Mouse (Mus musculus): Measurements from ENCODE around the gene Xylt2. TPM values are rescaled to one million over a fixed set of nuclear protein-coding genes. Genes with fewer than 3 reads are reported as not detected.

Gene Xylt2
- polyA plus RNA-seq, 1 experiment from 2014 or later = 12.0 TPM

GRCm38 (mm10) chr11:94682427-94682826 lies 5.1 kb upstream of the Xylt2 start:
- Histone ChIP-seq H3K4me1 (ENCODE audit: control insufficient read depth, insufficient read depth, low read length) (peaks cover 4% of the 10 kb centered on the region; the same call in 1 of the 2 replicates), H3K9ac (ENCODE audit: low read length) (no peak overlapping the region), H3K4me3 (ENCODE audit: low read depth, low read length) (no peak overlapping the region), H3K27me3 (ENCODE audit: control insufficient read depth, insufficient read depth, low read length) (no peaks in the 10 kb centered on the region), H3K9me3 (ENCODE audit: control insufficient read depth, low read length) (no peaks in the 10 kb centered on the region), H3K4me2 (no peak overlapping the region), H3K27ac (ENCODE audit: low read depth, low read length) (no peak overlapping the region), H3K36me3 (ENCODE audit: control insufficient read depth, insufficient read depth, low read length) (no peaks in the 10 kb centered on the region)
- DNase-seq (ENCODE audit: low spot score, missing footprints) = no peak
- 81% methylated on average over 7 of the region's 7 CpGs for WGBS
- no peak for ATAC-seq (ENCODE audit: low FRiP score)

- H3K9ac ChIP-seq (ENCODE audit: low read length) = no peak overlapping the region
- DNase-seq (ENCODE audit: low spot score, missing footprints) (no peak), ATAC-seq (ENCODE audit: low FRiP score) (no peak)
- H3K9me3 ChIP-seq (ENCODE audit: control insufficient read depth, low read length) = no peaks in the 10 kb centered on the region
- WGBS = 93% methylated on average over 4 of the region's 4 CpGs
- H3K27me3 ChIP-seq (ENCODE audit: control insufficient read depth, insufficient read depth, low read length) = no peaks in the 10 kb centered on the region
- H3K4me2 ChIP-seq = no peak overlapping the region
- peaks cover 4% of the 10 kb centered on the region for H3K4me1 ChIP-seq (ENCODE audit: control insufficient read depth, insufficient read depth, low read length)
- H3K4me3 ChIP-seq (ENCODE audit: low read depth, low read length) = no peak overlapping the region
- no peak overlapping the region for H3K27ac ChIP-seq (ENCODE audit: low read depth, low read length)
- H3K36me3 ChIP-seq (ENCODE audit: control insufficient read depth, insufficient read depth, low read length) = no peaks in the 10 kb centered on the region
Measured at GRCm38 (mm10) chr11:94681640-94682039, 4.3 kb upstream of the Xylt2 start.

- no peaks in the 10 kb centered on the region for H3K27me3 ChIP-seq (ENCODE audit: control insufficient read depth, insufficient read depth, low read length)
- DNase-seq (ENCODE audit: low spot score, missing footprints) = no peak
- H3K27ac ChIP-seq (ENCODE audit: low read depth, low read length) = no peak overlapping the region
- no peak overlapping the region for H3K4me3 ChIP-seq (ENCODE audit: low read depth, low read length)
- H3K4me2 ChIP-seq = no peak overlapping the region
- no peaks in the 10 kb centered on the region for H3K36me3 ChIP-seq (ENCODE audit: control insufficient read depth, insufficient read depth, low read length)
- no peak for ATAC-seq (ENCODE audit: low FRiP score)
- H3K9me3 ChIP-seq (ENCODE audit: control insufficient read depth, low read length) = no peaks in the 10 kb centered on the region
- peaks cover 14% of the 10 kb centered on the region for H3K4me1 ChIP-seq (ENCODE audit: control insufficient read depth, insufficient read depth, low read length)
- H3K9ac ChIP-seq (ENCODE audit: low read length) = no peak overlapping the region
Measured at GRCm38 (mm10) chr11:94680639-94681038, 3.3 kb upstream of the Xylt2 start.

- whole genome bisulfite sequencing = 33% methylated on average over 15 of the region's 15 CpGs
- H3K9ac ChIP-seq (ENCODE audit: low read length) = peak overlapping the region; percentile 96
- no peak for ATAC-seq (ENCODE audit: low FRiP score)
- peak overlapping the region; percentile 94 for H3K4me3 ChIP-seq (ENCODE audit: low read depth, low read length)
- peaks cover 17% of the 10 kb centered on the region for H3K4me1 ChIP-seq (ENCODE audit: control insufficient read depth, insufficient read depth, low read length)
- H3K4me2 ChIP-seq = peak overlapping the region; percentile 91
- no peak for DNase-seq (ENCODE audit: low spot score, missing footprints)
- no peaks in the 10 kb centered on the region for H3K27me3 ChIP-seq (ENCODE audit: control insufficient read depth, insufficient read depth, low read length)
- no peaks in the 10 kb centered on the region for H3K36me3 ChIP-seq (ENCODE audit: control insufficient read depth, insufficient read depth, low read length)
- H3K27ac ChIP-seq (ENCODE audit: low read depth, low read length) = no peak overlapping the region
- H3K9me3 ChIP-seq (ENCODE audit: control insufficient read depth, low read length) = no peaks in the 10 kb centered on the region
Measured at GRCm38 (mm10) chr11:94677607-94678145, 361 bp upstream of the Xylt2 start.

- Histone ChIP-seq H3K9me3 (ENCODE audit: control insufficient read depth, low read length) (no peaks in the 10 kb centered on the region), H3K4me2 (peak overlapping the region; percentile 91), H3K27me3 (ENCODE audit: control insufficient read depth, insufficient read depth, low read length) (no peaks in the 10 kb centered on the region), H3K4me3 (ENCODE audit: low read depth, low read length) (peak overlapping the region; percentile 94), H3K27ac (ENCODE audit: low read depth, low read length) (no peak overlapping the region), H3K9ac (ENCODE audit: low read length) (peak overlapping the region; percentile 96), H3K36me3 (ENCODE audit: control insufficient read depth, insufficient read depth, low read length) (no peaks in the 10 kb centered on the region), H3K4me1 (ENCODE audit: control insufficient read depth, insufficient read depth, low read length) (peaks cover 17% of the 10 kb centered on the region)
- peak; percentile 88 for DNase-seq (ENCODE audit: low spot score, missing footprints)
- WGBS = 42% methylated on average over 4 of the region's 4 CpGs
- peak; percentile 8; the same call in 1 of the 2 replicates for ATAC-seq (ENCODE audit: low FRiP score)
Measured at GRCm38 (mm10) chr11:94676308-94676707, 1.0 kb downstream of the Xylt2 start.

- 85% methylated on average over 5 of the region's 5 CpGs for WGBS
- ATAC-seq (ENCODE audit: low FRiP score) (no peak), DNase-seq (ENCODE audit: low spot score, missing footprints) (no peak)
- peaks cover 17% of the 10 kb centered on the region for H3K4me1 ChIP-seq (ENCODE audit: control insufficient read depth, insufficient read depth, low read length)
- no peak overlapping the region for H3K9ac ChIP-seq (ENCODE audit: low read length)
- no peak overlapping the region for H3K4me2 ChIP-seq
- H3K27me3 ChIP-seq (ENCODE audit: control insufficient read depth, insufficient read depth, low read length) = no peaks in the 10 kb centered on the region
- 0 out of 2 replicates have a peak, but pooled peaks cover under 1% of the 10 kb centered on the region for H3K36me3 ChIP-seq (ENCODE audit: control insufficient read depth, insufficient read depth, low read length)
- no peaks in the 10 kb centered on the region for H3K9me3 ChIP-seq (ENCODE audit: control insufficient read depth, low read length)
- H3K4me3 ChIP-seq (ENCODE audit: low read depth, low read length) = no peak overlapping the region
- H3K27ac ChIP-seq (ENCODE audit: low read depth, low read length) = no peak overlapping the region
Measured at GRCm38 (mm10) chr11:94675446-94675845, 1.9 kb downstream of the Xylt2 start.

- 0 out of 2 replicates have a peak, but pooled peaks cover 2% of the 10 kb centered on the region for H3K36me3 ChIP-seq (ENCODE audit: control insufficient read depth, insufficient read depth, low read length)
- ATAC-seq (ENCODE audit: low FRiP score) = no peak
- H3K9me3 ChIP-seq (ENCODE audit: control insufficient read depth, low read length) = no peaks in the 10 kb centered on the region
- H3K9ac ChIP-seq (ENCODE audit: low read length) = no peak overlapping the region
- WGBS = 88% methylated on average over 5 of the region's 5 CpGs
- DNase-seq (ENCODE audit: low spot score, missing footprints) = no peak
- H3K27me3 ChIP-seq (ENCODE audit: control insufficient read depth, insufficient read depth, low read length) = no peaks in the 10 kb centered on the region
- no peak overlapping the region for H3K4me2 ChIP-seq
- peaks cover 17% of the 10 kb centered on the region for H3K4me1 ChIP-seq (ENCODE audit: control insufficient read depth, insufficient read depth, low read length)
- no peak overlapping the region for H3K4me3 ChIP-seq (ENCODE audit: low read depth, low read length)
- H3K27ac ChIP-seq (ENCODE audit: low read depth, low read length) = no peak overlapping the region
Measured at GRCm38 (mm10) chr11:94674984-94675383, 2.3 kb downstream of the Xylt2 start.

GRCm38 (mm10) chr11:94665281-94665680 lies 12.0 kb downstream of the Xylt2 start:
- H3K36me3 ChIP-seq (ENCODE audit: control insufficient read depth, insufficient read depth, low read length) = peaks cover 39% of the 10 kb centered on the region
- 92% methylated on average over 6 of the region's 6 CpGs for WGBS
- no peaks in the 10 kb centered on the region for H3K4me1 ChIP-seq (ENCODE audit: control insufficient read depth, insufficient read depth, low read length)
- H3K4me2 ChIP-seq = no peak overlapping the region
- ATAC-seq (ENCODE audit: low FRiP score) = no peak
- no peak overlapping the region for H3K4me3 ChIP-seq (ENCODE audit: low read depth, low read length)
- no peaks in the 10 kb centered on the region for H3K27me3 ChIP-seq (ENCODE audit: control insufficient read depth, insufficient read depth, low read length)
- H3K9me3 ChIP-seq (ENCODE audit: control insufficient read depth, low read length) = no peaks in the 10 kb centered on the region
- DNase-seq (ENCODE audit: low spot score, missing footprints) = no peak
- no peak overlapping the region for H3K9ac ChIP-seq (ENCODE audit: low read length)
- no peak overlapping the region for H3K27ac ChIP-seq (ENCODE audit: low read depth, low read length)

GRCm38 (mm10) chr11:94661344-94661743 lies 16.0 kb downstream of the Xylt2 start:
- no peak for ATAC-seq (ENCODE audit: low FRiP score)
- peaks cover 12% of the 10 kb centered on the region for H3K36me3 ChIP-seq (ENCODE audit: control insufficient read depth, insufficient read depth, low read length)
- 55% methylated on average over 1 of the region's 1 CpGs for WGBS
- H3K4me3 ChIP-seq (ENCODE audit: low read depth, low read length) = no peak overlapping the region
- no peak overlapping the region for H3K27ac ChIP-seq (ENCODE audit: low read depth, low read length)
- no peak for DNase-seq (ENCODE audit: low spot score, missing footprints)
- no peak overlapping the region for H3K4me2 ChIP-seq
- H3K9me3 ChIP-seq (ENCODE audit: control insufficient read depth, low read length) = no peaks in the 10 kb centered on the region
- H3K27me3 ChIP-seq (ENCODE audit: control insufficient read depth, insufficient read depth, low read length) = no peaks in the 10 kb centered on the region
- no peak overlapping the region for H3K9ac ChIP-seq (ENCODE audit: low read length)
- H3K4me1 ChIP-seq (ENCODE audit: control insufficient read depth, insufficient read depth, low read length) = no peaks in the 10 kb centered on the region
